Mouse (Mus musculus) hindbrain, embryonic 16.5 days (tissue): ENCODE results near the gene Bcl9. TPM values are rescaled to one million over a fixed set of nuclear protein-coding genes. Genes with fewer than 3 reads are reported as not detected.
A peak's percentile ranks its signal among the peaks of the same experiment; 100 is the strongest.

Source experiments
- ATAC-seq: fragments of 200-750 bp; cut with Nextera tagmentation; 2 replicates; pipeline ENCODE4 v1.8.0; 2017; ENCODE audit warnings: moderate TSS enrichment, moderate library complexity
- H3K27ac ChIP-seq: fragments of 300-500 bp; sonication (generic); 2 replicates; pipeline ENCODE4 v1.5.1; 2014; ENCODE audit warnings: low read depth, mild to moderate bottlenecking, control low read depth, low read length, moderate library complexity
- H3K27me3 ChIP-seq: fragments of 300-500 bp; sonication (generic); replicated peaks from 2 replicates; pipeline ENCODE4 v1.6.1; 2014; ENCODE audit warnings: low read length; ENCODE audit not compliant: control insufficient read depth, insufficient read depth
- H3K36me3 ChIP-seq: fragments of 300-500 bp; sonication (generic); 2 replicates; pipeline ENCODE4 v1.6.1; 2014; ENCODE audit warnings: mild to moderate bottlenecking, low read length, moderate library complexity, mixed read lengths; ENCODE audit not compliant: control insufficient read depth, insufficient read depth
- H3K4me1 ChIP-seq: fragments of 300-500 bp; sonication (generic); 2 replicates; pipeline ENCODE4 v1.6.1; 2014; ENCODE audit warnings: low read depth, low read length; ENCODE audit not compliant: control insufficient read depth, insufficient read depth
- H3K4me2 ChIP-seq: fragments of 300-500 bp; sonication (generic); 2 replicates; pipeline ENCODE4 v1.6.1; 2014; ENCODE audit warnings: mild to moderate bottlenecking, low read length, control low read depth, moderate library complexity
- H3K4me3 ChIP-seq: fragments of 300-500 bp; sonication (generic); 2 replicates; pipeline ENCODE4 v1.5.1; 2014; ENCODE audit warnings: mild to moderate bottlenecking, low read length, control low read depth, moderate library complexity
- H3K9ac ChIP-seq: fragments of 300-500 bp; sonication (generic); 2 replicates; pipeline ENCODE4 v1.6.1; 2014; ENCODE audit warnings: low read depth, mild to moderate bottlenecking, control low read depth, low read length, moderate library complexity
- H3K9me3 ChIP-seq: fragments of 300-500 bp; sonication (generic); 2 replicates; pipeline ENCODE4 v1.6.1; 2014; ENCODE audit warnings: mild to moderate bottlenecking, low read length, moderate library complexity; ENCODE audit not compliant: control insufficient read depth
- WGBS: fragments of 180-500 bp; shearing (Covaris S2); extraction: QIAGEN DNeasy Blood & Tissue Kit; methylation state at CpG from one replicate; pipeline ENCODE4 v1.1.7; 2014; 5-methylcytosine and 5-hydroxymethylcytosine counted together
- polyA plus RNA-seq: library from polyadenylated mRNA; unstranded; fragments of >200 nt; fragmentation: Nextera tagmentation; extraction: Ambion mirVana; gene quantifications from 2 replicates; pipeline ENCODE4 v1.2.1, GENCODE M21; 2015

Bcl9 gene
- polyA plus RNA-seq, 1 experiment from 2014 or later: 57.4 TPM

DNA sequence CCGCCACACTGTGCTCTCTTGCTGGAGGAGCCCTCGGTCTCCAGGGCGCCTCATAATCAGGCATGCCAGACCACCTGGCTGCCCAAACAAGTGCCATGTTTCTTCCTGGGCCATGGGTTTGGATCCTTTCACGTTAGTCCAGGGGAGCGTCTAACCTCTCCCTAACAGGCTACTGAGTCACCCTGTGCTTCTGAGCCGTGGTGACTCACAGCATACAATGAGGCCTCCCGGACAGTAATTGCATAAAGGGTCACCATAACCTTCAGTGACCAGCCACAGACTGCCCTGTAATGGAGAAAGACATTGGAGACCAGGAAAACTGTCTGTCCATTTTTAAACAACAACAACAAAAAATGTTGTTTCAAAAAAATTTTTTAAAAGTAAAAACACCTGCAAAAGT, 2.7 kb upstream of the Bcl9 start:
- Histone ChIP-seq H3K36me3 (no peaks in the 10 kb centered on the region), H3K9ac (no peak overlapping the region), H3K4me1 (peaks cover 15% of the 10 kb centered on the region), H3K27me3 (no peaks in the 10 kb centered on the region), H3K4me2 (no peak overlapping the region), H3K4me3 (no peak overlapping the region), H3K27ac (no peak overlapping the region), H3K9me3 (0 out of 2 replicates have a peak, but pooled peaks cover 3% of the 10 kb centered on the region)
- WGBS: 88% methylated on average over 7 of the region's 7 CpGs
- no peak for ATAC-seq

- Histone ChIP-seq H3K27ac (no peak overlapping the region), H3K9ac (no peak overlapping the region), H3K36me3 (no peaks in the 10 kb centered on the region), H3K4me2 (no peak overlapping the region), H3K9me3 (0 out of 2 replicates have a peak, but pooled peaks cover 3% of the 10 kb centered on the region), H3K4me3 (no peak overlapping the region), H3K27me3 (no peaks in the 10 kb centered on the region), H3K4me1 (peaks cover 19% of the 10 kb centered on the region)
- ATAC-seq: no peak
These were observed 2.2 kb upstream of the Bcl9 start for GRCm38 (mm10) chr3:97299885-97300284.

DNA sequence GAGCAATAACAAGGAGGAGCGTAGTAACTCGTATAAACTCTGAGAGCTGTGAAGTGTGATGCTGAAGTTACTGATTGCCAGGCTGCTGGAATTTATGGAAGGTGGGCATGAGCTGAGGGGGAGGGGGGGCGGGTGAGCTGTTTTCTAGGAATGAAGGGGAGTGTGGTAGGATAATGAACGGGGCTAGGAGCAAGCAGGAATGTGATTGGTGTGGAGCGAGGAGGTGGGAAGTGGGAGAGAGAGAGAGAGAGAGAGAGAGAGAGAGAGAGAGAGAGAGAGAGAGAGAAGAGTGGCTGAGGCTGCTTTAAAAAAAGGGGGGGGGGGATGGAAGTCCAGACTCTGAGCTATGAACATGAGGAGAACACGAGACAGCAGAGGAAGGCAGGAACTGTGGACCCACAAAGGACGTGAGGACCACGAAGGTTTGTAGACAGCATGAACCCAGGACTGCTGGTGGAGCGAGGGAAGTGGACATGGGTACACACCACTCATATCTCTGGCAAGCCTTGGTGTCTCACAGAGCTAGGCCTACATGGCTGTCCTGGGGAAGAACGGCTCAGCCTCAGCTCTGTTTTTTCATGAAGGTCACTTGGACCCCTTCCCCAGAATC, 1.2 kb upstream of the Bcl9 start:
- ATAC-seq: no peak
- 24% methylated on average over 10 of the region's 10 CpGs for WGBS
- H3K4me2 ChIP-seq: peak overlapping the region; percentile 87
- no peak overlapping the region for H3K9ac ChIP-seq
- 0 out of 2 replicates have a peak, but pooled peaks cover 3% of the 10 kb centered on the region for H3K9me3 ChIP-seq
- H3K4me3 ChIP-seq: peak overlapping the region; percentile 10; the same call in 1 of the 2 replicates
- no peaks in the 10 kb centered on the region for H3K27me3 ChIP-seq
- peak overlapping the region; percentile 95 for H3K27ac ChIP-seq
- H3K36me3 ChIP-seq: no peaks in the 10 kb centered on the region
- peaks cover 22% of the 10 kb centered on the region for H3K4me1 ChIP-seq

DNA sequence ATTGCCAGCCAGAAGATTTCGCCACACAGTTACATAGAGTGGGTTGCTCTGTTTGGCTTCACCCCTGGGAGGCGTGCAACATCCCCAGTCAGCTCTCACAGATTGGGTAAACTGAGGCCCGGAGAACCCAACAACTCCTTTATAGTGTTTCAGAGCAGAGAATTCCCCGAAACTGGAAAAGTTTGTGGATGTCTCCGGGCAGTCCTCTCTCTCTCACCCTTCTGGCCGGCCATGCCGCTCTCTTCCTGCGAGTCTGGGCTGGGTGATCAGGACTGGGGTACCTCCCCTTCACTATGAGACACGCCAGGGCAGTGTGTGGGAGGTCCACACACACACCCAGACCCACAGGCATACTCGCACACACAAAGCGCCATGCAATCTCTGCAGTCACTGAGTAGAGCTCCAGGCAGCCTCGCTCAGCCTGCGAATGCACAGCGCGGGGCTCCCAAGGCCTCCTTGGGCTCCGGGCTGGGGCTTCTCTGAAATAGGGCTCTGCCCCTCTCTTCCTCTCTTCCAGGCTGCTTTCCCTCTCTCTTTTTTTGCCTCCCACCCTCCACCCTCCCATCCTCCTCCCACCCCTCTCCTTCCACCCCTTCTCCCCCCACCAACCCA, 670 bp downstream of the Bcl9 start:
- Histone ChIP-seq H3K27ac (peak overlapping the region; percentile 95), H3K27me3 (no peaks in the 10 kb centered on the region), H3K9ac (peak overlapping the region; percentile 81), H3K4me2 (peak overlapping the region; percentile 87), H3K36me3 (no peaks in the 10 kb centered on the region), H3K4me3 (peak overlapping the region; percentile 74), H3K9me3 (0 out of 2 replicates have a peak, but pooled peaks cover 3% of the 10 kb centered on the region), H3K4me1 (peaks cover 29% of the 10 kb centered on the region)
- ATAC-seq: peak; percentile 75
- WGBS: 2% methylated on average over 16 of the region's 16 CpGs

DNA sequence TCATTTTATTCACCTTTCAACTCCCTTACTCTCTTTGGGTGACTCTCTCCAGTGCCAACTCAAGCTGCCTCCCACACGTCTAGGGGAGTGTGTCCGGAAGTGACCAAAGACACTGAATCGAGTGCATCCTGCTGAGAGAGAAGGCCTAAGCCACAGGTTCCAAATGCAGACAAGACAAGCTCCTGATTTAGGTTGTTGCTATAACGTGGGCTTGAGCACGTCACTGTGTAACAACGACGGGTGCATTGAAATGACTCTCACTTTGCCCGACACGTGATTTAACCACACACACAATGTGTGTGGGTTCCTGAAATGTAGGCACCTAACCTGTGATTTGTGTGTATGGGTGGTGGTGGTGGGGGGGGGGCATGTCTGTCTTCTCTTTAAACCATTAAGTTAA, 3.4 kb downstream of the Bcl9 start:
- H3K27me3 ChIP-seq: no peaks in the 10 kb centered on the region
- H3K4me1 ChIP-seq: peaks cover 29% of the 10 kb centered on the region
- H3K9ac ChIP-seq: no peak overlapping the region
- no peak overlapping the region for H3K4me2 ChIP-seq
- H3K27ac ChIP-seq: no peak overlapping the region
- no peak for ATAC-seq
- H3K9me3 ChIP-seq: no peaks in the 10 kb centered on the region
- no peak overlapping the region for H3K4me3 ChIP-seq
- H3K36me3 ChIP-seq: no peaks in the 10 kb centered on the region
- 73% methylated on average over 9 of the region's 9 CpGs for WGBS

- no peak overlapping the region for H3K4me3 ChIP-seq
- H3K9ac ChIP-seq: no peak overlapping the region
- no peak overlapping the region for H3K27ac ChIP-seq
- H3K4me2 ChIP-seq: no peak overlapping the region
- WGBS: 82% methylated on average over 4 of the region's 4 CpGs
- no peak for ATAC-seq
- no peaks in the 10 kb centered on the region for H3K27me3 ChIP-seq
- H3K36me3 ChIP-seq: no peaks in the 10 kb centered on the region
- H3K9me3 ChIP-seq: no peaks in the 10 kb centered on the region
- peaks cover 3% of the 10 kb centered on the region; the same call in 1 of the 2 replicates for H3K4me1 ChIP-seq
These were observed 12.8 kb downstream of the Bcl9 start for GRCm38 (mm10) chr3:97284878-97285277.

- no peak for ATAC-seq
- 88% methylated on average over 9 of the region's 9 CpGs for WGBS
These were observed 13.7 kb downstream of the Bcl9 start for GRCm38 (mm10) chr3:97284056-97284455.

DNA sequence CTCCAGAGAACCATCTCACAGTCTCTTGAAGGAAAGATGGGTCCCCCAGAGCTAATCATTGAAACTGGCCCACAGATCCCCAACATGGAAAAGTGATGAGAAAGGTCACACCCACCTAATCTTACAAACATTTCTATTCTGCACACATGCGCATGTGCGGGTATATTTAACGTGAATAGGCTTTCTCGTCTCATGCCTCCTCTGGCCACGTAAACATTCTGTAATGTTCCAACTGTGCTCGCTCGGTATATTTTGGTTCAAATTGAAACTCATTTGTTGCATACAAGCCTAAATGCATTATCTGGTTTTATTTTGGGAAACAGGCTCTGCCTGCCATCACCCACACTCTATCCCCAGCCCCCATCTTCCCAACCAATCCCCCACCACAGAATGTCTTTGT, 16.3 kb downstream of the Bcl9 start:
- H3K9me3 ChIP-seq: no peaks in the 10 kb centered on the region
- no peaks in the 10 kb centered on the region for H3K27me3 ChIP-seq
- H3K4me2 ChIP-seq: no peak overlapping the region
- H3K36me3 ChIP-seq: no peaks in the 10 kb centered on the region
- no peak overlapping the region for H3K9ac ChIP-seq
- H3K27ac ChIP-seq: no peak overlapping the region
- WGBS: 73% methylated on average over 7 of the region's 7 CpGs
- no peak overlapping the region for H3K4me3 ChIP-seq
- no peak for ATAC-seq
- peaks cover 3% of the 10 kb centered on the region; the same call in 1 of the 2 replicates for H3K4me1 ChIP-seq

More at GRCm38 (mm10) chr3:97284056-97284455, 13.7 kb downstream of the Bcl9 start:
- Histone ChIP-seq H3K4me1 (peaks cover 3% of the 10 kb centered on the region; the same call in 1 of the 2 replicates), H3K9ac (no peak overlapping the region), H3K4me2 (no peak overlapping the region), H3K27ac (no peak overlapping the region; the same call in 1 of the 2 replicates), H3K36me3 (no peaks in the 10 kb centered on the region), H3K4me3 (no peak overlapping the region), H3K9me3 (no peaks in the 10 kb centered on the region), H3K27me3 (no peaks in the 10 kb centered on the region)

DNA sequence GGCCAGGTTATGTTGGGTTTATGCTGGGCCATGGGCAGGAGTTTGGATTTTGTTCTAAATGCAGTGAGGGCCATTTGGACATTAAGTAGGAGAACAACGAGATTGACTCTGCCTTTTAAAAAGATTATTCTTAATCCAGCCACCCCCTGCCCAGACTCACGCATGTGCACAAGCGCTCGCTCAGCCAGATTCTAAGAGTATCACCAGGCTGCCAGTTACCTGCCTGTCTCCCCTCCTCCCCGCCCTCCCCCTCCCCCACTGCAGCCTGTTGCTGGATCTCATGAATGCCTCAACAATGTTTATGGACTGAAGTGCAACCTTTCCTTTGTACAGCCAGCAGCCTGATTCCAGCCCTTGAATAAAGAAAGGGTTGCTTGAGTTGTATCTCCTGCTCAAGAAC, 22.0 kb downstream of the Bcl9 start:
- H3K36me3 ChIP-seq: no peaks in the 10 kb centered on the region
- H3K4me1 ChIP-seq: no peaks in the 10 kb centered on the region
- H3K4me2 ChIP-seq: no peak overlapping the region
- H3K9me3 ChIP-seq: no peaks in the 10 kb centered on the region
- H3K27me3 ChIP-seq: no peaks in the 10 kb centered on the region
- no peak for ATAC-seq
- H3K9ac ChIP-seq: no peak overlapping the region
- 75% methylated on average over 5 of the region's 5 CpGs for WGBS
- no peak overlapping the region for H3K27ac ChIP-seq
- no peak overlapping the region for H3K4me3 ChIP-seq
